Mouse (Mus musculus) heart, embryonic 10.5 days (tissue): Measurements from ENCODE around the gene Btf3l4. TPM values are rescaled to one million over a fixed set of nuclear protein-coding genes. Genes with fewer than 3 reads are reported as not detected.

Source experiments
- DNase-seq: peaks from one replicate; pipeline ENCODE4 v3.0.0-alpha.2; 2017; ENCODE audit warnings: low spot score
- H3K27ac ChIP-seq: fragments of 300-500 bp; sonication (generic); 2 replicates; pipeline ENCODE4 v1.5.1; 2016; ENCODE audit warnings: mild to moderate bottlenecking
- H3K27me3 ChIP-seq: fragments of 300-500 bp; sonication (generic); 2 replicates; pipeline ENCODE4 v1.6.1; 2016; ENCODE audit warnings: mild to moderate bottlenecking; ENCODE audit not compliant: poor library complexity, insufficient read depth, severe bottlenecking
- H3K36me3 ChIP-seq: fragments of 300-500 bp; sonication (generic); 2 replicates; pipeline ENCODE4 v1.6.1; 2016; ENCODE audit warnings: mild to moderate bottlenecking, moderate library complexity
- H3K4me1 ChIP-seq: fragments of 300-500 bp; sonication (generic); 2 replicates; pipeline ENCODE4 v1.6.1; 2016; ENCODE audit warnings: mild to moderate bottlenecking
- H3K4me3 ChIP-seq: fragments of 300-500 bp; sonication (generic); 2 replicates; pipeline ENCODE4 v1.5.1; 2016; ENCODE audit warnings: mild to moderate bottlenecking, moderate library complexity
- H3K9me3 ChIP-seq: fragments of 300-500 bp; sonication (generic); 2 replicates; pipeline ENCODE4 v1.6.1; 2016; ENCODE audit warnings: mild to moderate bottlenecking, moderate library complexity
- WGBS: fragments of 180-500 bp; shearing (Covaris S2); methylation state at CpG from one replicate; pipeline ENCODE4 v1.1.7; 2016; 5-methylcytosine and 5-hydroxymethylcytosine counted together
- polyA plus RNA-seq: library from polyadenylated mRNA; unstranded; fragments of >200 nt; fragmentation: Nextera tagmentation; extraction: Ambion mirVana; gene quantifications from 2 replicates; pipeline ENCODE4 v1.2.1, GENCODE M21; 2016

Btf3l4 gene
- polyA plus RNA-seq, result 160 and 165 TPM in 2 replicates

DNA sequence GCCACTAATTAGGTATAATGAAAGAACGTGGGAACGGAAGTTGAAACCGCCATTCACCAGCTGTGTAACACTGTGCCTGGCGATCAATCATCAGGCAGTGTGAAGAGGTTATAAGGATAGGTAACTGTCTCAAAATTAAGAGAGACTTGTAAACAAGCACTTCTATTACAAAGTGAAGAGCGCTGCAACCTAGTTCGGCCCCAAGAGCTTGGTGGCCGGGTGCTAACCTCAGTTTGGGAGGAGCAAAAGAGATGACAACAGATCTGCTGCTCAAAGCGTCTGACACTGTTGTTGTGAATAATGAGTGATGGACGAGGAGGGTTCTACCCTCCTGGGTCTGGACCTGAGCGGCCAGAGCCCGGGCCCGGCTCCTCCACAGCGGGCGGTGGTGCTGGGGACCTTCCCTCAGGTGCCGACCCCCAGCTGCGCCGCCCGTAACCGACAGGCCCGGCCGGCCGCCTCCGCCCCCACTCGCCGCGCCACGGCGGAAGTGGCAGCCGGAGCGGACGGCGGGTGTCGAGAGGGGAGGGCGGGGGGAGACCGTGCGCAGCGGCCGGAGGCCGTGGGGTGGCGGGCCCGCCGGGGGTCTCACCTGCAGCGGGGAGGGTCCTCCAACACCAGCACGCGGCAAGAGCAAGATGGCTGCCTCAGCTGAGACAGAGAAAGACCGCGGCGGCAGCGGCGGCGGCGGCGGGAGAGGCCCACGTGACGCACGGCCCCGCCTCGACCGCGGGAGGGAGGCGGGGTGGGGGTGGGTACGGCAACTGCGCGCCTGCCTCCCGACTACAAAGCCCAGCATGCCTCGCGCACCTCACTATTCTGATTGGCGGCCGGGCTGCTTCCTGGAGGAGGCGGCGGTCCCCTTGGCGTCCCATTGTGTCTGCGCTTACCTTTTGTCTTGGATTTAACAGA, at the start of gene Btf3l4:
Btf3l4 (minus strand) TSS at position 699 of the 912 bp plus-strand sequence.
- no peaks in the 10 kb centered on the region for H3K27me3 ChIP-seq
- no peaks in the 10 kb centered on the region for H3K9me3 ChIP-seq
- peaks cover 28% of the 10 kb centered on the region for H3K4me1 ChIP-seq
- under 1% methylated on average over 71 of the region's 73 CpGs for WGBS
- H3K27ac ChIP-seq, result peak within 1 kb of the TSS; percentile 100
- peaks cover 19% of the 10 kb centered on the region for H3K36me3 ChIP-seq
- peak within 1 kb of the TSS; percentile 99 for H3K4me3 ChIP-seq
- peak; percentile 98 for DNase-seq

DNA sequence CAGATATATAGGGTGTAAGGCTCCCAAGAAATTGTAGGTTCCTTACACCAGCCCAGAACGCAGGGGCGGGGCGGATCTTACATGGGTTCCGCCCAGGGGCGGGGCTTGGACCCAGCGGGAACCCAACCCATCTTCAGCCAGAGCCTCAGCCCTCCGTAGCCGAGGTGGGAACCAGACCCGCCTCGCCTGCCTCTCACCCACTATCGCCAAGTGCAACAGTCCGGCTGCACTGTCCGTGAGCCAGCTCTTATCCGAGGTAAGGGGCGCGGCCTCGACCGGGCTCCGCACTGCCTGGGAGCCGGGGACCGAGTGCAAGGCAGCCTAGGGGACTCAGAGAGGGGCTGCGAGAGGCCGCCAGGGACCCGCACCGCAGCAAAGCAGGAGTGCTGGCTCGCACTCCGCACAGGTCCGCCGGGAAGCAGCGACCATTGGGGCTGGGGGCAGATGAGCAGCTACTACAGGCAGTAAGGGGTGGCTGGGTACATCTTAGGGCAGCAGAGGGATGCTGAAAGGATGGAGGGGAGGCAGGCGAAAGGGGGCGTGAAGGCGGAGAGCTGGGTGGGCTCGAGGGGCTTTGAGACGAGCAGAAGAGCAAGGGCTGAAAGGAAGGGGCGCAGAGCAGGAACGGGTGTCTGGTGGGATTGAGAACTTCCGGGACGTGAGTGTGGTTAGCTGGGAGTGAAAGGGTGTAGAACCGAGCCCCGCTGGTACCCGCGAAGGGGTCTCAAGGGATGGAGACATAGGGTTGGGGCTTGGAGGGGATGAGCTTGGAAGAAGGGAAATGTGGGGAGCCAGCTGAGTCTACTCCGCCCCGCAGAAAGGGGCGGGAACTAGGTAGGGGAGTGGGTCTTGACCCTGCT, 45.8 kb upstream of the Btf3l4 start, which contains the start of gene Rab3b:
Rab3b (plus strand) TSS at position 101 of the 860 bp plus-strand sequence.
- H3K27ac ChIP-seq, result peak within 1 kb of the TSS; percentile 72
- H3K4me1 ChIP-seq, result peaks cover 16% of the 10 kb centered on the region
- H3K27me3 ChIP-seq, result peaks cover 11% of the 10 kb centered on the region; the same call in 1 of the 2 replicates
- H3K4me3 ChIP-seq, result peak within 1 kb of the TSS; percentile 63
- under 1% methylated on average over 46 of the region's 46 CpGs for WGBS
- no peaks in the 10 kb centered on the region for H3K36me3 ChIP-seq
- H3K9me3 ChIP-seq, result no peaks in the 10 kb centered on the region
- DNase-seq, result peak; percentile 93

GRCm38 (mm10) chr4:108877901-108878300, 44.5 kb upstream of the Btf3l4 start:
- no peak for DNase-seq
- peaks cover 11% of the 10 kb centered on the region; the same call in 1 of the 2 replicates for H3K27me3 ChIP-seq
- no peaks in the 10 kb centered on the region for H3K36me3 ChIP-seq
- peaks cover 13% of the 10 kb centered on the region for H3K4me1 ChIP-seq
- H3K4me3 ChIP-seq, result no peak overlapping the region
- 76% methylated on average over 6 of the region's 6 CpGs for WGBS
- H3K27ac ChIP-seq, result no peak overlapping the region
- no peaks in the 10 kb centered on the region for H3K9me3 ChIP-seq

- DNase-seq, result no peak
Observed at GRCm38 (mm10) chr4:108873746-108874145, 40.3 kb upstream of the Btf3l4 start.

GRCm38 (mm10) chr4:108869730-108870374, 36.4 kb upstream of the Btf3l4 start:
- no peaks in the 10 kb centered on the region for H3K27me3 ChIP-seq
- H3K9me3 ChIP-seq, result no peaks in the 10 kb centered on the region
- no peaks in the 10 kb centered on the region for H3K4me1 ChIP-seq
- 33% methylated on average over 10 of the region's 10 CpGs for WGBS
- no peak overlapping the region for H3K27ac ChIP-seq
- H3K36me3 ChIP-seq, result no peaks in the 10 kb centered on the region
- peak; percentile 83 for DNase-seq
- no peak overlapping the region for H3K4me3 ChIP-seq

More at GRCm38 (mm10) chr4:108873746-108874145, 40.3 kb upstream of the Btf3l4 start:
- 0 out of 2 replicates have a peak, but pooled peaks cover 3% of the 10 kb centered on the region for H3K4me1 ChIP-seq
- H3K36me3 ChIP-seq, result no peaks in the 10 kb centered on the region
- H3K4me3 ChIP-seq, result no peak overlapping the region
- whole genome bisulfite sequencing, result 84% methylated on average over 5 of the region's 5 CpGs
- H3K9me3 ChIP-seq, result no peaks in the 10 kb centered on the region
- H3K27me3 ChIP-seq, result no peaks in the 10 kb centered on the region
- no peak overlapping the region for H3K27ac ChIP-seq

DNA sequence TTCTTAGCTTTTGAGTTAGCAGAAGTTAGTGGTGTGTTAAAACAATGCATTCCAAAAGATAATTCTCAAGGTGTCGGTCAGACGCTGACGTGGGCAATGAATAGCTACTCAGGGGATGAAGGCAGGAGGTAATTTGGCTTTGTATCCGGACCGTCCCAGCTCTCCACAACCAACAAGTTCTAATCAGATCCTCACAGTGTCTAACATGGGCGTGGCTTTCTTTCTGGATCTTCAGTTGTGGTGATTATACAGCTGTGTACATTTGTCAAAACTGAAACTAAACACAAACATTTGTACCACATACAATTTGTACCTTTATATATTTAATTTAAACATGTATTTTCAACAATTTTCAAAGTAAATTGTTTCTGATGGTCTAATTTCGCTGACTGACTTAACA, 33.4 kb upstream of the Btf3l4 start:
- Histone ChIP-seq H3K27ac (no peak overlapping the region), H3K36me3 (peaks cover 20% of the 10 kb centered on the region), H3K27me3 (no peaks in the 10 kb centered on the region), H3K4me1 (no peaks in the 10 kb centered on the region), H3K4me3 (no peak overlapping the region), H3K9me3 (no peaks in the 10 kb centered on the region)
- no peak for DNase-seq
- 70% methylated on average over 7 of the region's 7 CpGs for WGBS

- 8% methylated on average over 20 of the region's 20 CpGs for WGBS
- DNase-seq, result peak; percentile 78
Observed at GRCm38 (mm10) chr4:108848505-108848848, 15.1 kb upstream of the Btf3l4 start, which contains the start of gene A730015C16Rik. A730015C16Rik (minus strand) TSS chr4:108848619.

GRCm38 (mm10) chr4:108847715-108848504, 14.5 kb upstream of the Btf3l4 start, which contains the start of gene Kti12:
Kti12 (plus strand) TSS chr4:108847785.
- Histone ChIP-seq H3K4me3 (peak within 1 kb of the TSS; percentile 84), H3K27me3 (no peaks in the 10 kb centered on the region), H3K27ac (peak within 1 kb of the TSS; percentile 87), H3K36me3 (peaks cover 8% of the 10 kb centered on the region; the same call in 1 of the 2 replicates), H3K9me3 (no peaks in the 10 kb centered on the region), H3K4me1 (peaks cover 18% of the 10 kb centered on the region)
- under 1% methylated on average over 77 of the region's 77 CpGs for WGBS
- DNase-seq, result peak; percentile 93

More at GRCm38 (mm10) chr4:108848505-108848848, 15.1 kb upstream of the Btf3l4 start, which contains the start of gene A730015C16Rik:
- Histone ChIP-seq H3K9me3 (no peaks in the 10 kb centered on the region), H3K4me1 (peaks cover 18% of the 10 kb centered on the region), H3K4me3 (peak within 1 kb of the TSS; percentile 84), H3K36me3 (peaks cover 12% of the 10 kb centered on the region; the same call in 1 of the 2 replicates), H3K27ac (peak within 1 kb of the TSS; percentile 87), H3K27me3 (no peaks in the 10 kb centered on the region)

DNA sequence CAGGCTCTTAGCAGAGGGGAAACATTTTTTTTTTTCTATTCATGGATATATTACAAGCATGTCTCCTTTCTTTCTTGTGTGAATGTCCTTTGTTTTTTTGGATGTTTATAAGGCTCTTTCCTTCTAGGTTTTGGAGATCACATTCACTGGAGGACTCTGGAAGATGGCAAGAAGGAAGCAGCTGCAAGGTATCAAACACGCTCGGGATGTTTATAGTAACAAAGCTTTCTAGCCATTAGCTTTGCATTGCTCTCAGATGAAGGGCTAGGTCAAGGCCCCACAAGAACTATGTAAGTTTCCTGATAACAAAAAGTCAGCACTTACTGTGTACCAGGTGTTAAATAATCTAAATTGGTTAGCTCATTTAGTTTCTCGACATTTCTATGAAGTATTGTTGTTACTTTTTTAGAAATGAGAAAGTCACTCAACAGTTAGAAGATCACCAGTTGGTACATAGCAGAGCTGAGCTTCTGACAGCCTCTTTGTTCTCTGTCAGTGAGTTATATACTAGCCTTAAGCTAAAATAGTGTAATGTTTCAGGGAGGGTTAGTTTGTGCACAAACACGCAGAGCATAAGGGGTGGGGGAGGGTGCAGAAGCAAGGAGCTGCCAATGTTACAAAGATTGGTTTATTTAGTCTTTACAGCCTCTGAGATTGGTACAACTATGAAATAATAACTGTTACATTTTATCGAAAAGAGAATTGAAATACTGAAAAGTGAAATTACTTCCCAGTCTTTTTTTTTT, 12.6 kb upstream of the Btf3l4 start:
- WGBS, result 91% methylated on average over 5 of the region's 5 CpGs
- peaks cover 18% of the 10 kb centered on the region for H3K4me1 ChIP-seq
- DNase-seq, result no peak

DNA sequence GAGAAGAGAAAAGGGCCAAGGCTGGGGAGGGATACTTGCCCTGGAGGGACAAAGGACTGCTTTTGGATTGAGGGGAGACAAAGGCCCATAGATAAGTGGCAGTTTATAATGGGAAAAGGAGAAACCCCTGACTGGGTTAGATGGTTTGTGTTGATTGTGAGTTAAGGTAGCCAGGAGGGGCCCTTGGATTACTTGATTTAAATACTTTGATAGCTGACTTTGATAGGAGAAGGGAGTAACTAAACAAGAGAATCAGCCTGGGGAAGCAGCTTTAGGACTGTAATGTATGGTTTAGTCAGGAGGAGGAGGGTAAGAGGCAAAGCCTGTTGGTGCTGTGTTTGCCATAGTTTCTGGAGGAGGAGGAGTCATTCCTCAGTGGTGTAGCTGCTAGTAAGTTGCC, 9.9 kb upstream of the Btf3l4 start:
- peaks cover 12% of the 10 kb centered on the region for H3K36me3 ChIP-seq
- no peak overlapping the region for H3K4me3 ChIP-seq
- no peak overlapping the region for H3K27ac ChIP-seq
- no peaks in the 10 kb centered on the region for H3K9me3 ChIP-seq
- H3K27me3 ChIP-seq, result no peaks in the 10 kb centered on the region
- DNase-seq, result no peak
- peaks cover 4% of the 10 kb centered on the region; the same call in 1 of the 2 replicates for H3K4me1 ChIP-seq

More for the DNA sequence above, 12.6 kb upstream of the Btf3l4 start:
- no peaks in the 10 kb centered on the region for H3K9me3 ChIP-seq
- H3K27ac ChIP-seq, result no peak overlapping the region
- H3K27me3 ChIP-seq, result no peaks in the 10 kb centered on the region
- no peak overlapping the region for H3K4me3 ChIP-seq
- peaks cover 8% of the 10 kb centered on the region; the same call in 1 of the 2 replicates for H3K36me3 ChIP-seq

DNA sequence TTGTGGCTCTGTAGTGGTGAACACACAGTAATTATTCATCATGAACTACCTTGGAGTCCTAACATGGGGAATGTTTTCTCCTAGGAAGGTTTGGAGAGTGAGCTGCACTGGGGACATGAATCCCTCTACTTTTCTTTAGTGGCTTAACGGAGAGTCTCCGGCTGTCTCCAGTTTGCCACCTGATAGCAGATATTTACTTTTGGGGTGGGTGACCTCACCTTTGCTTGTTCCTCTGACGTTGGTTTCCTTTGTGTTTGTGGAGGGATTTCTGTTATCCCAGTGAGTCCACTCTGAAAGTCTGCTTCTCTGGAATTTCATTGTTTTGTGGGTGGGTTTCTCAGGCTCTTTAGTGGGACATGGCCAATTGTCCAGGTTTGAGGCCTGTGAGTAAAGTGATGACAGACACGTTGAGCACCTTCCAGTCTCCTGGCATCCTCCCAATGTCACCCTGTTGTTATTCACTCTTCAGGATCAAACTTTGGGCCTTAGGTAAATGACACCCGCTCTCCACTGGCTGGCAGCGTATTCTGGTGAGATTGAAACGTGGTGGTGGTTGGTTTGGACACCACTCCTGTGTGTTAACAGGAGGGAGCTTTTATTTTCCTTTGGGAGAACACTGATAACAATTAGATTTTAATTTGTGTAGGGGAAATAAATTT, 8.6 kb upstream of the Btf3l4 start:
- WGBS, result 76% methylated on average over 7 of the region's 7 CpGs
- H3K36me3 ChIP-seq, result peaks cover 12% of the 10 kb centered on the region
- H3K27me3 ChIP-seq, result no peaks in the 10 kb centered on the region

More for the DNA sequence above, 8.6 kb upstream of the Btf3l4 start:
- no peak for DNase-seq
- Histone ChIP-seq H3K4me1 (peaks cover 10% of the 10 kb centered on the region), H3K9me3 (no peaks in the 10 kb centered on the region), H3K27ac (no peak overlapping the region), H3K4me3 (no peak overlapping the region)
